Mouse (Mus musculus) stomach, postnatal 0 days (tissue): ENCODE data around the gene Adgrl2. TPM values are rescaled to one million over a fixed set of nuclear protein-coding genes. Genes with fewer than 3 reads are reported as not detected.

ENCODE experiments used
- ATAC-seq: fragments of 200-750 bp; cut with Nextera tagmentation; 2 replicates; pipeline ENCODE4 v1.8.0; 2017; ENCODE audit not compliant: low FRiP score, low TSS enrichment
- DNase-seq: peaks from one replicate; pipeline ENCODE4 v3.0.0-alpha.2; 2016; ENCODE audit warnings: low spot score
- H3K27ac ChIP-seq: fragments of 300-500 bp; sonication (generic); replicated peaks from 2 replicates; pipeline ENCODE4 v1.5.1; 2014; ENCODE audit warnings: mild to moderate bottlenecking, control low read depth
- H3K27me3 ChIP-seq: fragments of 300-500 bp; sonication (generic); 2 replicates; pipeline ENCODE4 v1.6.1; 2014; ENCODE audit warnings: low read length; ENCODE audit not compliant: control insufficient read depth, insufficient read depth
- H3K36me3 ChIP-seq: fragments of 300-500 bp; sonication (generic); 2 replicates; pipeline ENCODE4 v1.6.1; 2014; ENCODE audit warnings: low read length, mixed read lengths; ENCODE audit not compliant: control insufficient read depth, insufficient read depth
- H3K4me1 ChIP-seq: fragments of 300-500 bp; sonication (generic); replicated peaks from 2 replicates; pipeline ENCODE4 v1.6.1; 2014; ENCODE audit warnings: antibody characterized with exemption; ENCODE audit not compliant: control insufficient read depth, insufficient read depth
- H3K4me2 ChIP-seq: fragments of 300-500 bp; sonication (generic); replicated peaks from 2 replicates; pipeline ENCODE4 v1.6.1; 2014; ENCODE audit warnings: low read depth, mild to moderate bottlenecking, control low read depth, moderate library complexity
- H3K4me3 ChIP-seq: fragments of 300-500 bp; sonication (generic); 2 replicates; pipeline ENCODE4 v1.5.1; 2014; ENCODE audit warnings: low read depth, low read length, control low read depth
- H3K9ac ChIP-seq: fragments of 300-500 bp; sonication (generic); 2 replicates; pipeline ENCODE4 v1.6.1; 2014; ENCODE audit warnings: mild to moderate bottlenecking, low read length, control low read depth, mixed read lengths
- H3K9me3 ChIP-seq: fragments of 300-500 bp; sonication (generic); 2 replicates; pipeline ENCODE4 v1.6.1; 2016; ENCODE audit warnings: low read length; ENCODE audit not compliant: control insufficient read depth
- CTCF ChIP-seq: IDR thresholded peaks from 2 replicates; pipeline ENCODE4 v1.5.1; 2016; ENCODE audit warnings: antibody characterized with exemption, low read depth, mild to moderate bottlenecking, moderate library complexity
- EP300 ChIP-seq: optimal IDR thresholded peaks from 2 replicates; pipeline ENCODE3; 2016; ENCODE audit warnings: antibody characterized with exemption
- WGBS: fragments of 180-500 bp; shearing (Covaris S2); extraction: QIAGEN DNeasy Blood & Tissue Kit; methylation state at CpG from one replicate; pipeline ENCODE4 v1.1.7; 2014; 5-methylcytosine and 5-hydroxymethylcytosine counted together
- polyA plus RNA-seq: library from polyadenylated mRNA; unstranded; fragments of >200 nt; fragmentation: Nextera tagmentation; extraction: Ambion mirVana; gene quantifications from 2 replicates; pipeline ENCODE4 v1.2.1, GENCODE M21; 2015

Gene Adgrl2
- polyA plus RNA-seq, 1 experiment from 2014 or later = 34.3 TPM

DNA sequence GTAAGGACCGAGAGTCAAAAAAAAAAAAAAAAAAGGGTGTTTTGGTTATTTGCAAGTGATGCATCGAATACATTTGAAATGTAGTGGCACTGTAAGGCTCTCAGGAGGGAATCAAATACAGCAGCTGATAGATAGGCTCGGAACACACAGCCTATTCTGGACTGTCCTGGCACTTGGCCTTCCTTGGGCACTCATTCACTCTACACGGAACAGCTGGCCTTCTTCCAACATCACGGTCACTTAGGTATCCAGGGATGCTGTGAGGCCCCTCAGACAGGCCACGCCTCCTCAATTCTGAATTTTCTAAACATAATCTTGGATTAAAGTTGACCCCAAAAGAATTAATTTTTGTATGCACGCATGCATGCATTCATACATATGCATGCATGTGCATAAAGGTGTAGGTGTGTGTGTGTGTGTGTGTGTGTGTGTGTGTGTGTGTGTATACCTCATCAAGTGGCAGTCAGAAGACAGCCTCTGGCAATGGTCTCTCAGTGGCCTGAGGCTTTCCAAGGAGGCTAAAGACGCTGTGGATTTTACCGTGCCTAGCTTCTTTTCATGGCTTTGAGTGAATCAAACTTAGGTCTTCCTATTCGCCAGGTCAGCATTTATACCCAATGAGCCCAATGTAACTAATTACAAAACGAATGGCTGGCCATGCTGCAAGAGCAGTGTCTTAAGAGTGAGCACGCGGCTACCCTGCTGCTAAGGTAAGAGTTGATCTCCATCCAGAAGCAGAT is 152.1 kb downstream of the Adgrl2 start:
- Histone ChIP-seq H3K36me3 (peaks cover 13% of the 10 kb centered on the region; the same call in 1 of the 2 replicates), H3K4me2 (no peak overlapping the region), H3K9me3 (no peaks in the 10 kb centered on the region), H3K4me3 (no peak overlapping the region), H3K27me3 (no peaks in the 10 kb centered on the region), H3K9ac (no peak overlapping the region), H3K4me1 (no peaks in the 10 kb centered on the region), H3K27ac (no peak overlapping the region)
- 82% methylated on average over 13 of the region's 13 CpGs for WGBS
- no peak for ATAC-seq
- TF ChIP-seq EP300 = no peak
- no peak for TF ChIP-seq CTCF
- no peak for DNase-seq

DNA sequence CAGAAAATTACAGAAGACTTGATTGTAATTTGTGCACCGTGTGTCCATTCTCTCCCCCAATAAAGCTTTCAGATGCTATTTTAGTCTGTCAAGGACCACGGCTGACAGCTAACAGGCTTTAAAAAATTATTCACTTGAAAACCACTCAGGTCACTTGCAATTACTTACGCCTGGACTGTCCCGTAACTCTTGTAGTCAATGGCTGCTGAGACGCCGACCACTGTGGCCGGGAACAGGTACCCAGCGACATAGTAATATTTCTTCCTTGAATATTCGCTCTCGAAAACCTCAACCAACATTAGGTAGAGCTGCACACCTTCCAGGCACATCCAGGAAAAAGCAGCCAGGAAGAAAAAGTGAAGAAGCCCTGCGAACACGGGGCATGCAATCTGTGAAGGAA is 155.2 kb downstream of the Adgrl2 start:
- no peak overlapping the region for H3K27ac ChIP-seq
- no peaks in the 10 kb centered on the region for H3K9me3 ChIP-seq
- H3K9ac ChIP-seq = no peak overlapping the region
- WGBS = 92% methylated on average over 12 of the region's 12 CpGs
- no peak for TF ChIP-seq CTCF
- TF ChIP-seq EP300 = no peak
- no peaks in the 10 kb centered on the region for H3K4me1 ChIP-seq
- peaks cover 16% of the 10 kb centered on the region; the same call in 1 of the 2 replicates for H3K36me3 ChIP-seq
- H3K4me3 ChIP-seq = no peak overlapping the region
- ATAC-seq (no peak), DNase-seq (no peak)
- H3K4me2 ChIP-seq = no peak overlapping the region
- H3K27me3 ChIP-seq = no peaks in the 10 kb centered on the region

DNA sequence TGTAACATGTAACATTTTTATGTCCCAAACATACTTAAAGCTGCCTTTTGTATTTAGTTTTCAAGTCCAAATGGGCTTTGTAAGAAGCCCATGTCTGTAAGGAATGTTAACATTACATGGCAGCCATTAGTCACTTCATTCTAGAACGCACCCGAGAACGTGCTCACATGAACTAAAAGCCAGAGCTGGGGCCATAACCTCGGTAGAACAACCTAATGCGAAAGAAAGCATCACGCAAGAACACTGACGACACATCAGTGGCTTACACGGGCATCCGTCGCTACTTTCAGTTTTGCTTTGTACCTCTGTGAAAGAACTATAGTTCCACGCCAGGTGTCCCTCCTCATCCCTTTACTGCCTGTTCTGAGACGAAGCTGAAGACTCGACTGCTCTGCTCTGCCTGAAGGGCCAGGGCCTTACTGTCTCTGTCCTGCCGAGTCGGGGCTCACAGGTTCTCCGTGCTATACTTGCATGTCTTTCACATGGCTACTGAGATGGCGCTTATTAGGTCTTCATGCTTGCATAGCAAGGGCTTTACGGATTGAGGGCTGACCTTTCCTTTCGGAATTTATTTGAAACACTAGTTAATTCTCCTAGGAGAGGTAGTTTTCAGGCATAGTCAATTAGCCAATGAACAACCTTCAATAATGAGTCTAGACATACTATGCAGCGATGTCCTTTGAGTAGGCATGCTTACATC is 157.1 kb downstream of the Adgrl2 start:
- Histone ChIP-seq H3K4me3 (no peak overlapping the region), H3K4me1 (no peaks in the 10 kb centered on the region), H3K27ac (no peak overlapping the region), H3K4me2 (no peak overlapping the region), H3K36me3 (peaks cover 13% of the 10 kb centered on the region; the same call in 1 of the 2 replicates), H3K9me3 (no peaks in the 10 kb centered on the region), H3K27me3 (no peaks in the 10 kb centered on the region), H3K9ac (no peak overlapping the region)
- DNase-seq (no peak), ATAC-seq (no peak)
- no peak for TF ChIP-seq EP300
- 92% methylated on average over 20 of the region's 20 CpGs for WGBS

DNA sequence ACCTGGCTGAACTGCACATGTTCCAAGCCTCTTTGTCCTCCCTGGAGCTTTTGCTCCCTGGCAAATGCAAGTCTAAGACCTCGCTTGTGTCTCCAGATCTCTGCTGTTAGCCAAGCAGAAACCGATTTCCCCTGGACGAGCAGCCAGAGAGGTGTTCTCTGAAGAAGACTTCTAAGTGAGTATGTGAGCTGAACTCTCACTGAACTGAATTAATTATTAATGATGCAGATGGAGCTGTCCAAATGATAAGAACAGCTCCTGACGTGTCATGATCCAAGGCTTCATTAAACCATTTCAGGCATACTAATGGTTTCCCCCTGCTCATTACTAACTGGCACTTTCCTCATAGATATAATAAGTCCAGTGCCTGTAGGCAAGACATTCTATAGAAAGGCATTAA is 158.4 kb downstream of the Adgrl2 start:
- H3K27ac ChIP-seq = no peak overlapping the region
- H3K4me3 ChIP-seq = no peak overlapping the region
- TF ChIP-seq CTCF (no peak), EP300 (no peak)
- whole genome bisulfite sequencing = 87% methylated on average over 4 of the region's 4 CpGs
- H3K36me3 ChIP-seq = peaks cover 10% of the 10 kb centered on the region; the same call in 1 of the 2 replicates
- no peaks in the 10 kb centered on the region for H3K4me1 ChIP-seq
- H3K4me2 ChIP-seq = no peak overlapping the region
- H3K27me3 ChIP-seq = no peaks in the 10 kb centered on the region
- ATAC-seq (no peak), DNase-seq (no peak)
- H3K9me3 ChIP-seq = no peaks in the 10 kb centered on the region
- no peak overlapping the region for H3K9ac ChIP-seq

DNA sequence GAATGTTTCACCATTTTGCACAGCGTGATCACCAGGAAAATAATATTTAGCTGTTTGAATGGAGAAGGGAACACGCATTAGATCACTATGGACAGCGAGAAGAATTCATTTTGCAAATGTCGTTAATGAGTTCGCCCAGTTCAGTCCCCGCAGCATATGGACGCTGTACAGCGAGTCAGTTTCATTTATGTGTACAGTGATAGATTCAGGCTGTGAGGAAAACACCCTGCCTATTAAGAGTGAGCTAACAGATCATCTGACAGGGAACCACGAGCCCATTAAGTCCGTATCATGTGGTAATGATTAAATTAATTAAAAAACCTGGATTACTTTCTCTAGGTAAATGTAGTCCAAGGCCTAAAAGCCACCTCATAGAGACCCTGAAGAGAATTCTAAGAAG is 161.8 kb downstream of the Adgrl2 start:
- DNase-seq (no peak), ATAC-seq (no peak)
- Histone ChIP-seq H3K27ac (no peak overlapping the region), H3K9ac (no peak overlapping the region), H3K36me3 (peaks cover 11% of the 10 kb centered on the region), H3K4me2 (no peak overlapping the region), H3K4me1 (no peaks in the 10 kb centered on the region), H3K27me3 (no peaks in the 10 kb centered on the region), H3K4me3 (no peak overlapping the region), H3K9me3 (no peaks in the 10 kb centered on the region)
- TF ChIP-seq EP300 = no peak
- WGBS = 85% methylated on average over 10 of the region's 10 CpGs

DNA sequence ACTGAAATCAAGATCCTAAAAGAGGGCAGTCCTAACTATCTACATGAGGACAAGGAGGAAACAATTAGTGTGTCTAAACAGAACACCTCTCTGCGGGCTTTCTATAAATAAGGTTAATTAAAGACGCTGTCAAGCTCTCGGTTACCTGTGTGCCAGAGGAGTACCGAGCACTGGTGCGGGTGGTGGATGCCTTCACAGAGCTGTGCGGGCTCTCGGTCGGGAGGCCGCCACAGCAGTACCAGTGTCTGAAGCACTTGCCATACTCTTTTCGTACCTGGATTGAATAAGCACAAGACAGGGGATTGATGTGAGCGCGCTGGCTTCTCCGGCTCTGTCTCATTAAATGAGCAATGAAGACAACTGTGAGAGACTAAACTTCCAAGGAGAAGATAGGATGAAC is 166.8 kb downstream of the Adgrl2 start:
- Histone ChIP-seq H3K4me1 (no peaks in the 10 kb centered on the region), H3K36me3 (peaks cover 25% of the 10 kb centered on the region), H3K4me2 (no peak overlapping the region), H3K27ac (no peak overlapping the region), H3K27me3 (no peaks in the 10 kb centered on the region), H3K4me3 (no peak overlapping the region), H3K9me3 (no peaks in the 10 kb centered on the region), H3K9ac (no peak overlapping the region)
- DNase-seq (no peak), ATAC-seq (no peak)
- no peak for TF ChIP-seq CTCF
- no peak for TF ChIP-seq EP300
- 94% methylated on average over 13 of the region's 13 CpGs for WGBS
